Mouse (Mus musculus) induced T-regulatory cell, adult 2 months (primary cell): ENCODE data around the gene Pla2g2f.

Experiments
- DNase-seq: peaks from one replicate; pipeline ENCODE4 v3.0.0-alpha.2; 2012; ENCODE audit warnings: low read depth

Pla2g2f gene

GRCm38 (mm10) chr4:138762266-138762665, 4.8 kb upstream of the Pla2g2f start:
- no peak for DNase-seq

GRCm38 (mm10) chr4:138755983-138756382, 1.4 kb downstream of the Pla2g2f start:
- DNase-seq, result no peak

- DNase-seq, result no peak
These were observed 2.0 kb downstream of the Pla2g2f start for GRCm38 (mm10) chr4:138755439-138755838.

- DNase-seq, result no peak
These were observed 3.0 kb downstream of the Pla2g2f start for GRCm38 (mm10) chr4:138754432-138754831.

GRCm38 (mm10) chr4:138753608-138754007, 3.8 kb downstream of the Pla2g2f start:
- no peak for DNase-seq

GRCm38 (mm10) chr4:138752603-138753002, 4.8 kb downstream of the Pla2g2f start:
- peak; percentile 3 for DNase-seq

- DNase-seq, result peak; percentile 38
These were observed 8.9 kb downstream of the Pla2g2f start for GRCm38 (mm10) chr4:138748369-138749072.

- no peak for DNase-seq
These were observed 9.6 kb downstream of the Pla2g2f start for GRCm38 (mm10) chr4:138747851-138748250.

- no peak for DNase-seq
These were observed 10.6 kb downstream of the Pla2g2f start for GRCm38 (mm10) chr4:138746866-138747265.

- no peak for DNase-seq
These were observed 11.5 kb downstream of the Pla2g2f start for GRCm38 (mm10) chr4:138745884-138746283.

- no peak for DNase-seq
These were observed 18.1 kb downstream of the Pla2g2f start for GRCm38 (mm10) chr4:138739136-138739851.

GRCm38 (mm10) chr4:138737031-138737430, 20.4 kb downstream of the Pla2g2f start, which contains the start of gene Ubxn10:
Gene Ubxn10, minus strand, starts transcription at chr4:138737167.
- DNase-seq, result no peak

GRCm38 (mm10) chr4:138734863-138735262, 22.6 kb downstream of the Pla2g2f start:
- DNase-seq, result no peak

GRCm38 (mm10) chr4:138734105-138734504, 23.3 kb downstream of the Pla2g2f start:
- no peak for DNase-seq

GRCm38 (mm10) chr4:138729018-138729703, 28.3 kb downstream of the Pla2g2f start:
- DNase-seq, result no peak

GRCm38 (mm10) chr4:138725751-138726150, 31.7 kb downstream of the Pla2g2f start:
- no peak for DNase-seq

- DNase-seq, result peak; percentile 43
These were observed 32.3 kb downstream of the Pla2g2f start for GRCm38 (mm10) chr4:138725127-138725461.

GRCm38 (mm10) chr4:138724354-138725126, 32.9 kb downstream of the Pla2g2f start, which contains the start of gene Pla2g2c:
Gene Pla2g2c, plus strand, starts transcription at chr4:138724792.
- peak; percentile 29 for DNase-seq

- no peak for DNase-seq
These were observed 33.7 kb downstream of the Pla2g2f start for GRCm38 (mm10) chr4:138723493-138724281.

- no peak for DNase-seq
These were observed 38.2 kb downstream of the Pla2g2f start for GRCm38 (mm10) chr4:138719264-138719596.

GRCm38 (mm10) chr4:138718586-138719263, 38.7 kb downstream of the Pla2g2f start:
- no peak for DNase-seq
